Mouse (Mus musculus) left cerebral cortex, adult 9 months (tissue): ENCODE results near the gene Camk2g.
"Not testable (repeated sequence)": the region's sequence is repeated elsewhere in the genome, so short reads cannot be mapped to it uniquely, and the experiment has no call there.

Experiments
- DNase-seq, 2 experiments: peaks; one replicate each; pipeline ENCODE4 v3.0.0; 2022; ENCODE audit warnings: low spot score in 2 of 2

Camk2g gene

GRCm38 (mm10) chr14:20738511-20738910, 55.4 kb downstream of the Camk2g start:
- no peak for DNase-seq

- peak in 1 of 2 experiments; percentile 50 for DNase-seq
Observed at GRCm38 (mm10) chr14:20737306-20737705, 56.6 kb downstream of the Camk2g start.

- DNase-seq = no peak
Observed at GRCm38 (mm10) chr14:20735892-20736390, 57.9 kb downstream of the Camk2g start.

- DNase-seq = no peak
Observed at GRCm38 (mm10) chr14:20735052-20735451, 58.8 kb downstream of the Camk2g start.

- DNase-seq = peak; percentile 62 to 82
Observed at GRCm38 (mm10) chr14:20733952-20734774, 59.7 kb downstream of the Camk2g start, which contains the start of gene Ndst2. Ndst2 (minus strand) TSS chr14:20734562.

- no peak for DNase-seq
Observed at GRCm38 (mm10) chr14:20733041-20733951, 60.6 kb downstream of the Camk2g start.

GRCm38 (mm10) chr14:20730853-20731602, 62.9 kb downstream of the Camk2g start:
- DNase-seq = no peak

GRCm38 (mm10) chr14:20729871-20730270, 64.0 kb downstream of the Camk2g start:
- DNase-seq = no peak

GRCm38 (mm10) chr14:20725660-20726339, 68.1 kb downstream of the Camk2g start:
- DNase-seq = no peak

GRCm38 (mm10) chr14:20724043-20724442, 69.8 kb downstream of the Camk2g start:
- peak in 1 of 2 experiments; percentile 69 for DNase-seq

GRCm38 (mm10) chr14:20723006-20723405, 70.9 kb downstream of the Camk2g start:
- no peak for DNase-seq

- no peak for DNase-seq
Observed at GRCm38 (mm10) chr14:20721371-20721770, 72.5 kb downstream of the Camk2g start.

GRCm38 (mm10) chr14:20719767-20720166, 74.1 kb downstream of the Camk2g start:
- DNase-seq = no peak

- no peak for DNase-seq
Observed at GRCm38 (mm10) chr14:20718443-20718842, 75.4 kb downstream of the Camk2g start.

GRCm38 (mm10) chr14:20713832-20714231, 80.1 kb downstream of the Camk2g start:
- no peak for DNase-seq

GRCm38 (mm10) chr14:20708239-20708638, 85.6 kb downstream of the Camk2g start:
- DNase-seq = no peak

- peak; percentile 74 to 89 for DNase-seq
Observed at GRCm38 (mm10) chr14:20707201-20708190, 86.4 kb downstream of the Camk2g start, which contains the start of gene Zswim8. Zswim8 (plus strand) TSS chr14:20707552.

GRCm38 (mm10) chr14:20703461-20703860, 90.4 kb downstream of the Camk2g start:
- not testable (repeated sequence) for DNase-seq

GRCm38 (mm10) chr14:20702741-20703381, 91.0 kb downstream of the Camk2g start, which contains the start of gene Chchd1:
Chchd1 (plus strand) TSS chr14:20703006.
- peak in 1 of 2 experiments; percentile 92 for DNase-seq
